Mouse (Mus musculus): ENCODE results near the gene Sh3bp4.

GRCm38 (mm10) chr1:89029136-89029927 lies 40.9 kb upstream of the Sh3bp4 start:
- TF ChIP-seq CTCF (IDR thresholded peaks at IDR 0.05; ENCODE audit: low read depth, low read length): no peak
- no peak for TF ChIP-seq POLR2A (IDR thresholded peaks at IDR 0.05; ENCODE audit: borderline replicate concordance, low read depth, low read length)

Measured in bone marrow macrophage, adult 2 months (primary cell).